Mouse (Mus musculus) heart, embryonic 11.5 days (tissue): ENCODE measurements at regions not wholly inside any gene's neighbourhood (a gene's known extent, or its start where the extent isn't known, plus 50 kb on each side); places are given as distances from the start of the nearest gene placed in this dataset.

Experiments used
- ATAC-seq: fragments of 200-750 bp; cut with Nextera tagmentation; replicated peaks from 2 replicates; pipeline ENCODE4 v1.8.0; 2017; ENCODE audit warnings: moderate library complexity; ENCODE audit not compliant: insufficient number of reproducible peaks, low FRiP score, low TSS enrichment
- H3K27ac ChIP-seq: fragments of 300-500 bp; sonication (generic); 2 replicates; pipeline ENCODE4 v1.5.1; 2014; ENCODE audit warnings: mild to moderate bottlenecking, low read depth, low read length
- H3K27me3 ChIP-seq: fragments of 300-500 bp; sonication (generic); 2 replicates; pipeline ENCODE4 v1.6.1; 2014; ENCODE audit warnings: mild to moderate bottlenecking, low read length, mixed read lengths; ENCODE audit not compliant: control insufficient read depth, insufficient read depth
- H3K36me3 ChIP-seq: fragments of 300-500 bp; sonication (generic); 2 replicates; pipeline ENCODE4 v1.6.1; 2014; ENCODE audit warnings: mild to moderate bottlenecking, low read length, moderate library complexity, mixed read lengths; ENCODE audit not compliant: control insufficient read depth, insufficient read depth
- H3K4me1 ChIP-seq: fragments of 300-500 bp; sonication (generic); 2 replicates; pipeline ENCODE4 v1.6.1; 2014; ENCODE audit warnings: low read length; ENCODE audit not compliant: control insufficient read depth, insufficient read depth
- H3K4me2 ChIP-seq: fragments of 300-500 bp; sonication (generic); 2 replicates; pipeline ENCODE4 v1.6.1; 2014; ENCODE audit warnings: mild to moderate bottlenecking, moderate library complexity
- H3K4me3 ChIP-seq: fragments of 300-500 bp; sonication (generic); 2 replicates; pipeline ENCODE4 v1.5.1; 2014; ENCODE audit warnings: low read depth, low read length
- H3K9ac ChIP-seq: fragments of 300-500 bp; sonication (generic); 2 replicates; pipeline ENCODE4 v1.6.1; 2014; ENCODE audit warnings: mild to moderate bottlenecking, low read depth, low read length, moderate library complexity
- H3K9me3 ChIP-seq: fragments of 300-500 bp; sonication (generic); replicated peaks from 2 replicates; pipeline ENCODE4 v1.6.1; 2016; ENCODE audit warnings: low read length; ENCODE audit not compliant: control insufficient read depth
- WGBS: fragments of 180-500 bp; shearing (Covaris S2); extraction: QIAGEN DNeasy Blood & Tissue Kit; methylation state at CpG from one replicate; pipeline ENCODE4 v1.1.7; 2014; ENCODE audit not compliant: insufficient replicate concordance; 5-methylcytosine and 5-hydroxymethylcytosine counted together

GRCm38 (mm10) chr6:127265901-127266812 is 114.2 kb upstream of the Ccnd2 start:
- Histone ChIP-seq H3K4me2 (peak overlapping the region; percentile 71), H3K27ac (peak overlapping the region; percentile 66; the same call in 1 of the 2 replicates), H3K4me3 (peak overlapping the region; percentile 40), H3K4me1 (peaks cover 6% of the 10 kb centered on the region), H3K9me3 (no peaks in the 10 kb centered on the region), H3K9ac (peak overlapping the region; percentile 67), H3K27me3 (peaks cover 10% of the 10 kb centered on the region; the same call in 1 of the 2 replicates), H3K36me3 (no peaks in the 10 kb centered on the region)
- peak; percentile 59 for ATAC-seq
- 8% methylated on average over 21 of the region's 21 CpGs for WGBS

- Histone ChIP-seq H3K9ac (peak overlapping the region; percentile 67; the same call in 1 of the 2 replicates), H3K4me2 (peak overlapping the region; percentile 71), H3K27me3 (peaks cover 10% of the 10 kb centered on the region; the same call in 1 of the 2 replicates), H3K4me1 (peaks cover 6% of the 10 kb centered on the region), H3K9me3 (no peaks in the 10 kb centered on the region), H3K4me3 (peak overlapping the region; percentile 40), H3K27ac (0 out of 2 replicates have a peak overlapping the region, but pooled peaks have one; percentile 66), H3K36me3 (no peaks in the 10 kb centered on the region)
- no peak for ATAC-seq
- WGBS, result 34% methylated on average over 10 of the region's 10 CpGs
Measured at GRCm38 (mm10) chr6:127266813-127267165, 114.8 kb upstream of the Ccnd2 start.

DNA sequence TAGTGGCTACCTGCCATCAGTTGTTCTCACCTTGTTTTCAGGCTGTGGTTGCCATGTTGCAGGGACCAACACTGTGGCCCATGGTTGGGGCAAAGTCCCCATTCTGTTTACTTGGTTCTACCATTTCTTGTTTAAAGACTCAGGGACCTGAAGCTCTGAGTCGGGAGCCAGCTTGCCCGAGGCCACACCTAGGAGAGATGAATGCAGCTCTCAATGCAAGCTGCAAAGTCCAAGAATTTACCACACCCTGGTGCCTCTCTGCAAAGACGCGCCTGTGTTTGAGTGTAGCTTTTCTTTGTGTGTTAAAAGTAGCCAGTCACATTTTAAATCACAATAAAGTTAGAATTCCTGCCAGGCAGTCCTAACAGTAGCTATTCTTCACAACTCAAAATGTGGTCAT is 117.0 kb upstream of the Ccnd2 start:
- Histone ChIP-seq H3K4me3 (no peak overlapping the region), H3K4me2 (no peak overlapping the region), H3K9ac (no peak overlapping the region), H3K27me3 (peaks cover 7% of the 10 kb centered on the region; the same call in 1 of the 2 replicates), H3K9me3 (no peaks in the 10 kb centered on the region), H3K36me3 (no peaks in the 10 kb centered on the region), H3K4me1 (peaks cover 9% of the 10 kb centered on the region), H3K27ac (no peak overlapping the region)
- no peak for ATAC-seq
- 76% methylated on average over 4 of the region's 4 CpGs for WGBS

- Histone ChIP-seq H3K4me2 (no peak overlapping the region), H3K36me3 (no peaks in the 10 kb centered on the region), H3K9ac (no peak overlapping the region), H3K9me3 (no peaks in the 10 kb centered on the region), H3K27ac (no peak overlapping the region), H3K4me3 (no peak overlapping the region), H3K27me3 (peaks cover 7% of the 10 kb centered on the region; the same call in 1 of the 2 replicates), H3K4me1 (peaks cover 9% of the 10 kb centered on the region)
- no peak for ATAC-seq
- WGBS, result 63% methylated on average over 7 of the region's 7 CpGs
Measured at GRCm38 (mm10) chr6:127269525-127270044, 117.6 kb upstream of the Ccnd2 start.

DNA sequence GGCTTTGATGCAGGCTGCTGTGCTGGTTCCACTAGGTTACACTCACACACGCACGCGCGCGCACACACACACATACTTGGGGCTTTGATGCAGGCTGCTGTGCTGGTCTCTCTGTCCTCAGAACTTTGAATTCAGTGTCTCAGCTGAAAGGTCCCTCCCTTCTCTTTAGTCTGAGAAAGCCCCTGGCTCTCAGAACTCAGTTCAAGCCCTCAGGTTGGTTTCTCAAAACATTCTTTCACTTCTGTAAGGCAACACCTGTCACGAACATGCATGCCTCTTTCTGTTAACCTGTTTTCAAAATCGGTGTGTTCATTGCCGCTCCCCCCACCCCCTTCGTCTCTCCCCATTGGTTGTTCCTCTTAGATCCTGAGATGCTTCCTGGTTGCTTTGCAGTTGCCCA is 118.8 kb upstream of the Ccnd2 start:
- 88% methylated on average over 9 of the region's 9 CpGs for WGBS
- no peak for ATAC-seq
- Histone ChIP-seq H3K27ac (no peak overlapping the region), H3K4me3 (no peak overlapping the region), H3K4me1 (peaks cover 9% of the 10 kb centered on the region), H3K9me3 (no peaks in the 10 kb centered on the region), H3K36me3 (no peaks in the 10 kb centered on the region), H3K4me2 (no peak overlapping the region), H3K9ac (no peak overlapping the region), H3K27me3 (peaks cover 7% of the 10 kb centered on the region; the same call in 1 of the 2 replicates)

DNA sequence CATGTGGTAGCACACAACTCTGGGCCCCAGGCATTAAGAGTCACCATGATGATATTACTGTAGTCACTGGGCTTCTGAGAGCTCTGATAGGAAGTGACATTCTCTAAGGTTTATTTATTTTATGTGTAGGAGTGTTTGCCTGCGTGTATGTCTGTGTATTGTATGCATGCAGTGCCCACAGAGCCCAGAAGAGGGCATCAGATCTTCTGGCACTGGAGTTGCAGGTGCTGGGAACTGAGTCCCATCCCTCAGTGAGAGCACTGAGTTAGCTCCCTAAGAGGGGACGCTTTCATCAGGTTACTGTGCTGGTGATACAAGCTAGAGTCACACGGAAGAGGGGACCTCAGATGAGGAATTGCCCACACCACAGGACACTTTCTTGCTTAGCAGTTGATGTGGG is 119.4 kb upstream of the Ccnd2 start:
- H3K9me3 ChIP-seq, result no peaks in the 10 kb centered on the region
- 90% methylated on average over 3 of the region's 3 CpGs for WGBS
- no peak overlapping the region for H3K4me2 ChIP-seq
- no peak overlapping the region for H3K27ac ChIP-seq
- H3K9ac ChIP-seq, result no peak overlapping the region
- no peak for ATAC-seq
- peaks cover 6% of the 10 kb centered on the region for H3K4me1 ChIP-seq
- no peak overlapping the region for H3K4me3 ChIP-seq
- peaks cover 7% of the 10 kb centered on the region; the same call in 1 of the 2 replicates for H3K27me3 ChIP-seq
- no peaks in the 10 kb centered on the region for H3K36me3 ChIP-seq

- ATAC-seq, result no peak; the same call in 1 of the 2 replicates
Measured at GRCm38 (mm10) chr6:127272630-127273029, 120.6 kb upstream of the Ccnd2 start.

DNA sequence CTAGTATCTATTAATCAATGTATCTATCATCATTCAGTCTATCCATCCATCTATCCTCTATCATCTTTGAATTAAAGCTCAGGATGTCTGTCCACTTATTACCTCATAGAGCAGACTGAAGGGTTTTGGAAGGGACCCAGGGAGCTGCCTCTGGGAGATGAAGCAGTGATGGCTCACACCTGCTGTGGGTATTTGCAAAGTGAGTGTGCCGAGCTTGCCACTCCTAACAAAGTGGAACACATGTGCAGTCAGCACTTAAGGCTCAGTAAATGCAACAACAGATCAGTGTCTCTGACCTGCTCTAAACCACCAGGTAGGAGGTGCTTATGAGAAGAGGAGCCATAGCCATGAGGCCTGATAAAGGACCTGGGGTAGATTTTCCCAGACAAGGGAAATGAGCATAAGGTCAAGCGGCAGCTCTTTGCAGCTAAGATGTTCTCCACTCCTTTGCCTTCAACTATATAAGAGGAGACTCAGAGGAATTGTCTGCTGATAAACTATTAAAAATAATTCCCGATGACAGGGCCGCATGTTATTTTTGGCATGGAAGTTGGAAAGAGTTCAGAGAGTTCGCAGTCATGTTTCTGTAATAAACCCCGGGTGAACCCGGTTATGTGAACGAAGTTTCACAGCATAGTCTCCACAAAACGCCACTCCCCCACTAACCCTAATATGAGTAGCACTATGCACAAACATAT is 122.9 kb upstream of the Ccnd2 start:
- Histone ChIP-seq H3K4me1 (peaks cover 3% of the 10 kb centered on the region; the same call in 1 of the 2 replicates), H3K27ac (no peak overlapping the region), H3K9me3 (no peaks in the 10 kb centered on the region; the same call in 1 of the 2 replicates), H3K4me2 (no peak overlapping the region; the same call in 1 of the 2 replicates), H3K27me3 (no peaks in the 10 kb centered on the region), H3K4me3 (no peak overlapping the region), H3K9ac (no peak overlapping the region), H3K36me3 (no peaks in the 10 kb centered on the region)
- ATAC-seq, result 0 out of 2 replicates have a peak, but pooled peaks have one; percentile 32
- WGBS, result 74% methylated on average over 9 of the region's 9 CpGs

More at GRCm38 (mm10) chr6:127272630-127273029, 120.6 kb upstream of the Ccnd2 start:
- Histone ChIP-seq H3K27ac (no peak overlapping the region; the same call in 1 of the 2 replicates), H3K4me3 (no peak overlapping the region), H3K36me3 (no peaks in the 10 kb centered on the region), H3K4me1 (peaks cover 3% of the 10 kb centered on the region; the same call in 1 of the 2 replicates), H3K27me3 (peaks cover 7% of the 10 kb centered on the region; the same call in 1 of the 2 replicates), H3K9me3 (no peaks in the 10 kb centered on the region), H3K4me2 (no peak overlapping the region), H3K9ac (no peak overlapping the region)
- 51% methylated on average over 7 of the region's 7 CpGs for WGBS
